Mouse (Mus musculus): ENCODE results near the gene Rab1b.
"Not testable (repeated sequence)": the region's sequence is repeated elsewhere in the genome, so short reads cannot be mapped to it uniquely, and the experiment has no call there.

The Rab1b gene

DNA sequence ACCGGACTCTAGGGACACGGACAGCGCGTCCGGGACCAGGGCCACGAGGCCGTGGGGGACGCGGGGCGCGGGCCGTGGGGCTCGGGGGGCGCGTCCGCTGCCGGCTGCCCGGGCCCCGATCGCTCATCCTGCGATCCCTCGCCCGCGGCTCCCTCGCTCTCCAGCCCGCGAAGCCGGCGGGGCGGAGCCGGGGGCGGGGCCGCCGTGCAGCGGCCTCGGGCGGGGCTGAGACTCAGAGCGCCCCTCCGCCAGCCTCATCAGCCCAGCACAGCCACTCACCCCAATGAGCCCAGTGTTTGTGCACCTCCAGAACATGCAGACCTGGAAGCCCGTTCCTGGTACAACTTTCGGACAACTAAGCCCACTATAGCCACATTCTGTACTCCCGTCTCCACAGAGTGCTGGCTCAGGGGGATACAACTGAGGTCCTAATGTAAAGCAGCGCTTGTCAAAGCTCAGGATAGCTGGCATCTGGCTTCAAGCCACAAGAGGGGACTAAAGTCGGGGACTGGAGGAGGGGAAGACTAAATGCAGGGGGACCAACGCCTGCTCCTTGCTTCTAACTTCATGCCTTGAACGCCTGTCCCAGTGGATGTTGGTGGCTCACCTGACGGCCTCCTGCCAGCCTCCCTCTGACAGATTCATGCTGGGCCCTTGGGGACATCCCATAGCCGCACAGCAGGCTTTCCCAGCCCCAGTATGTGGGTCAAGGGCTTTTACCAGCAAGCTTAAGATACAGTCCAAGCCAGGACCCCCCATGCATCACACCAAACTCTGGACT lies 8.3 kb downstream of the Rab1b start, which contains the start of gene Cnih2:
Gene Cnih2, minus strand, starts transcription at position 159 of the 781 bp plus-strand sequence.
- DNase-seq (ENCODE audit: extremely low read depth, low read depth, low spot score) = no peak

DNA sequence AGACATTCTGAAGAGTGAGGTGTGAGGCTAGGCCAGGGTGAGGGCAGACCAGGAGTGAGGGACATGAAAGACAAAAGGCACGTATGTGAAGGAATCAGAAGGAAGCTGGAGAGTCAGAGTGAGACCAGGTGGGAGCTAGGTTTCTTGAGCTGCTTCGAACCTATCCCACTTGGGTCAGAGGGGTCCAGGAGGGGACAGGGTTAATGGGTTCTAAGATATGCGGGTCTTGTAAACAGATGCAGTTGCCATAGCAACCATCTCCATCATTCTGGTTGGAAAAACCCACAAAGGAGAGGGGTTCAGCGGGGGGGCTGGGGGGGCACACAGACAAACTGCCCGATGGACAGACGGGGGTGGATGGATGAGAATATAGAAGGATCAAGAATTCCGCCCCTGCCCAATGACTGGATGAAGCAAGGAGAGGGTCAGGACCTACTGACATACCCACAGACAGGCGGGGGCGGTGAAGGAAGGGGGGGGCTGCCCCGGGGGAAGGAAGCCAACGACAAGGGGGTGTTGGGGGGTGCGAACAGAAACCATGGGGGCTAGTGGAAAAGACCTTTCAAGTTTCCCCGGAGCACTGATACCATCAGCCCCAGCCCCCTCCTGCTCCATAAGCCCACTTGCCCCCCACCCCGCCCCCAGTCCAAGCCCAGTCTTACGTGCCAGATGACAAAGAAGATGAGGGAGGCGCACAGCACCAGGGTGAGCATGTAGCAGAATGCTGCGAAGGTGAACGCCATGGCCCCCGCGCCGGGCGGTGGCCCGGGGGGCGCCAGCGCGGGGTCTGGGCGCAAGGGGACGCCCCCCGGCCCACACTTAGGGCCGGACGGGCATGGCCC lies 9.1 kb downstream of the Rab1b start:
- DNase-seq (ENCODE audit: extremely low read depth, low read depth, low spot score) = no peak

DNA sequence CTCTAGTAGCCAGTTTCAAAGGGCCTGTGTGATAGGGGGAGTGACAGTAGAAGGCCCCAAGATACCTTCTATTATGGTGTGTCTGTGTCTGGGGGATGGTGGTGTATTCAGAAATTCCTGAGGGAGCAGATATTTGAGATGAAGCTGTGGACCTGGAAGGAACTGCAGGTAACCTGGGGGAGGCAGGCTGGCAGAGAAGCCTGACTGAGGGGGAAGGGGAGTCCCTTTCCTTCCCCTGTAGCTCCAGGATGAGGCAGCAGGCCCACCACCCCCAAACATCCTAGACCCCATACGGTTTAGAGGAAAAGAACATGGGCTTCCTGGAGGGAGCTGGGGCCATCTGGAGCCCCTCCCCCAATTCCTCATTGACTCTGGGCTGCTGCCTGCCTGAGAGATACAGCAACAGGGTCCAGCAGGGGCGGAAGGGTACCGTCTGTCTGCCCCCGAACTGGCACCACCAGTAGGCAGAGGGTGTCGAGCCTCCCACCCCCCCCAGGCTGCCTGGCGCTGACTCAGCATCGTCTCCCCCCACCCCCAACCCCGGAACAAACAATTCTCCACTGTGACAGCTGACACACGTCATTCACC lies 10.9 kb downstream of the Rab1b start:
- no peak for DNase-seq (ENCODE audit: extremely low read depth, low read depth, low spot score)

- no peak for DNase-seq (ENCODE audit: extremely low read depth, low read depth, low spot score)
These were observed 12.0 kb downstream of the Rab1b start for GRCm38 (mm10) chr19:5094746-5095417.

DNA sequence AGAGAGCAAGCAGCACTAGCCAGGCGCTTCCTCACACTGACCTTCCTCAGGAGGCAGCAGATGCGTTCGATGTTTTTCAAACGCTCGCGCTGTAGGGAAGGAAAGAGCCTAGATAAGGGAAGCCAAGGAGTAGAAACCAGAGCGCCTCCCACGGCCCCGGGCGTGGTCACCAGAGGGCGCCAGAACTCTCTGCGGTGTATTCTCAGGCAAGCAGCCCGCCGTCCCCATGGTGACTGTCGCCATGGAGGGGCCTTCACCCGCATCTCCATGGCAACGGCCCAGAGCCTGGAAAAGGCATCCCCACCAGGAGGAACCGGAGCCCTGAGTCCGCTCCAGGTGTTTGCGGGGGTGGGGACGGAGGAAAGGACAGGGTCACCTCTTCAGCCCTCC lies 12.6 kb downstream of the Rab1b start:
- DNase-seq (ENCODE audit: extremely low read depth, low read depth, low spot score) = no peak

- no peak for DNase-seq (ENCODE audit: extremely low read depth, low read depth, low spot score)
These were observed 13.2 kb downstream of the Rab1b start for GRCm38 (mm10) chr19:5093481-5094242.

- no peak for DNase-seq (ENCODE audit: extremely low read depth, low read depth, low spot score)
These were observed 14.8 kb downstream of the Rab1b start for GRCm38 (mm10) chr19:5092083-5092482.

DNA sequence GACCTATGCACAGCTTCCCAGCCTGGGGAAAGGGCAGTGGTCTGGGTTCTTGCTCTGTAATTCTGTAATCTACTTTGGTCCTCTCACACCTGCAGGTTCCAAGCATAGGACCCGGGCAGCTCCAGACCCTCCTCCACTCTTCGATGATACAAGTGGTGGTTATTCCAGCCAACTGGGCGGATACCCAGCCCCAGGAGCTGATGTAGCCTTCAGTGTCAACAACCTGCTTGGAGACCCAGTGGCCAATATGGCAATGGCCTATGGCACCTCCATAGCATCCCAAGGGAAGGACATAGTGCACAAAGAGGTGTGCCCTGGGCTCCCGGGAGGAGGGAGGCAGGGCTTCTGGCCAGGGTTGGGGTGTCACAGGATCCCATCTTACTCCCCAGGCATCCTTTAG lies 17.5 kb downstream of the Rab1b start:
- no peak for DNase-seq (ENCODE audit: extremely low read depth, low read depth, low spot score)

DNA sequence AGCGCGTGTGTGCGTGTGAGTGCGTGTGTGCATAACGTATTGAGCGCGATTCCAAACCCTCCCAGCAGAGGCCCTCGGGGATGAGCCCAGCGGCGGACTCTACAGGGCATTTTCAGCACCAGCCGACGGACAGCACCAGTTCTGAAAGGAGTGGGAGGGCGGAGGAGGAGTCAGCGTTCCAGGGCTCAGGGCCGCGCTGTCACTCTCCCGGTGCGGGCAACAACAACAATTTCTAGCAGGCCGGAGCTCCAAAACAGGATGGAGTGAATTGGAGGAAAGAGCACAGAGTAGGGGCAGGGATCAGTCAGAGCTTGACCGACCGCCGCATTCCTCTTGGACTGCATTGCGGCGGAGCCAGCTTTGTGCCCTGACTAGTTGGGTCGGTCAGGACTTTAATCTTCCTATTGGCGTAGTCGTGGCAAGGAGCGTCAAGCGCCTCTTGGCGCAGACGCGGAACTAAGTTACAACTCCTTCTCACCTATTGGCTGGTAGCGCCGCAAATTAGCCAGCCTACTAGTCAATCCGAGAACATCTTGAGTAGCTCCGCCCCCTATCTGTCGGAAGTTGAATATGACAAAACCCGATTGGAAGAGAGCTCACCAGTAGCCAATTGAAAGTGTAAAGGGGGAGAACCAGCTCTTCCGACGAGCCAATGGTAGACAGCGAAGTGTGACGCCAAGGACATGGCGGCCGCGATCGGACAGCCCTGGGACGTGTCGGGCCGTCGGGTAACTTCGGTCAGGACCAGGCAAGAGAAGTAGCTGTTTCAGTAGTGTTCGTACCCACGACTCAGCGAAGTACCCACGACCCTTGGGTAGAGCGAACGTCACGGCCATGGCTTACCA lies 18.8 kb downstream of the Rab1b start, which contains the start of gene Yif1a:
Gene Yif1a, plus strand, starts transcription at position 655 of the 845 bp plus-strand sequence.
- DNase-seq (ENCODE audit: extremely low read depth, low read depth, low spot score) = peak; percentile 99

GRCm38 (mm10) chr19:5086533-5086932 lies 20.3 kb downstream of the Rab1b start:
- DNase-seq (ENCODE audit: extremely low read depth, low read depth, low spot score) = not testable (repeated sequence)

DNA sequence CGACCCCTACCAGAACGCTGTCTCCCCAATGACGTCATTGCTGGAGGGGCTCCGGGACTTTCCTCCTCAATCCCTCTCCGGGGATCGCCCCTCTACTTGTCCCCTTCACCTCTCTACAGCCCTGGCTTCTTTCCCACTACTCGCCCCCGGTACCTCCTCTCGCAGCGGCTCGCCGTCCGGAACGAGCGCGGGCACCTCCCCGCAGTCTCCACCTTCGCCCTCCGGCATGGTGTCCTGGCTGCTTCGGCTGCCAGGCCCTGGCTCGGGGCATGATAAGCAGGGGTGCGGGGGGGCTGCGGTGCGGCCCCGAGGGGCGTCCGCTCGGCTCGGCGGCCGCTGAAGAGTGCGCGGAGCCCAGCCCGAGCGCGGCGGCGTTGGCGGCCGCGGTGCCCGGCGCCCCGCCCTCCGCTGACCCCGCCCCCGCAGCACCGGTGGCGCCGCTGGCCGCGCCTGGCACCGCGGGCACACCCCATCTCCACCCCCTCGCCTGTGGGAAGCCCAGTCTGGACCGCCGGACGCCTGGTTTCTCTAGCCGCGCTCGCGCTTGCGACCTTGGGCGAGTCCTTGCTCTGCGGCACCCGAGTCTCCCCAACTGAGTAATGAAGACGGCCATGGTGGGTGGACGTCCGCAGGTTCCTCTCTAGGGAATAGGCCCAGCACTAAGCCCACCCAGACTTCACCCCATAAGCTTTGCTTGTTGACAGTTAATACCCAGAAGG lies 21.6 kb downstream of the Rab1b start, which contains the start of gene Tmem151a:
Gene Tmem151a, minus strand, starts transcription at position 387 of the 719 bp plus-strand sequence.
- no peak for DNase-seq (ENCODE audit: extremely low read depth, low read depth, low spot score)

DNA sequence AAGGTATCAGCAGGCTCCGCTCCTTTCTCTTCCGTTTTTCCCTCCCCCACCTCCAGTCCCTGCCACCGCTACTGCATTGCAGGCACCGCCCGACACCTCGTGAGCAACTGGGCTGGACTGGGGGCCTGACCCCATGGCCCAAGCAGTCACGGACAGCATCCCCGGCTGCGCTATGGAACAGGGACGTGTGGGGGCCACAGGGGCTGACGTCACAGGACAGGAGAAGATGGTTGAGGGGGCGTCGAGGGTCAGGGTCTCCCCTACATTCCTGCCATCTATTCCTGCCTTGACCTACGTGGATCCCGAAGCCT lies 22.1 kb downstream of the Rab1b start:
- DNase-seq (ENCODE audit: extremely low read depth, low read depth, low spot score) = no peak

DNA sequence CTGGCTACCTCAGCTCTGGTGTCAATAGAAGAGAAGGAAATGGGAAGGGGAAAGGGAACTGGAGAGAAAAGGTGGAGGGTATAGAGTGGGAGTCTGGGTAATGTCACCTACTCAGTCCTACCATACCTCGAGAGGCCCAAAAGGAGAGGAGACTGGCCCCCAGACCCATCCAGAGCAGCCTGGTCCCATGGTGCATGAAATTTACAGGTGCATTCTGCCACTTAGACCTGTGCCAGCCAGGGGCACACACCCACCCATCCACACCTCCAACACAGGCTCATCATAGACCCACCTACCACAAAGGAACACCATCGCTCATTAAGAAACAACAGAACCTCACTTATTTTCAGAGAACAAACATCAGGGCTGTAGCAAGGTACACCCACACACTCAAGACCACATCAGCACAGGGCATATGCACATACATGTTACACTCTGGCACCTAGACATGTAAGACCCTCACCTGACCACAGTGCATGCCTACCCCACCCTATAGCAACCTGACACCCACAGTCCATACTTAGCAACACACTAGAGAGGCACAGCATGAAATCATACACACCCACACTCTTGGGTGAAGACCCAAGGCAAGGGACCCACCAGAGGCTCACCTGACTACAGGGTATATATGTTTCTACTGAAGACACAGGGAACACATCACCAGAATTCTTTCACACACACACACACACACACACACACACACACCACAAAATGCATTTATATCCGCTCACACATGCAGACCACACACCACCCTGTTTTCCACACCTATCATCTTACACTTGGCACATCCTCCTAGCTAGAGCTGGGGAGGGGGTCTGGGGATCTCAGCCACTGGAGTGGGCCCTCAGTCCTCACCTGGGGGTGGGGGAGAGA lies 22.7 kb downstream of the Rab1b start:
- no peak for DNase-seq (ENCODE audit: extremely low read depth, low read depth, low spot score)

GRCm38 (mm10) chr19:5082596-5082995 lies 24.3 kb downstream of the Rab1b start:
- no peak for DNase-seq (ENCODE audit: extremely low read depth, low read depth, low spot score)

DNA sequence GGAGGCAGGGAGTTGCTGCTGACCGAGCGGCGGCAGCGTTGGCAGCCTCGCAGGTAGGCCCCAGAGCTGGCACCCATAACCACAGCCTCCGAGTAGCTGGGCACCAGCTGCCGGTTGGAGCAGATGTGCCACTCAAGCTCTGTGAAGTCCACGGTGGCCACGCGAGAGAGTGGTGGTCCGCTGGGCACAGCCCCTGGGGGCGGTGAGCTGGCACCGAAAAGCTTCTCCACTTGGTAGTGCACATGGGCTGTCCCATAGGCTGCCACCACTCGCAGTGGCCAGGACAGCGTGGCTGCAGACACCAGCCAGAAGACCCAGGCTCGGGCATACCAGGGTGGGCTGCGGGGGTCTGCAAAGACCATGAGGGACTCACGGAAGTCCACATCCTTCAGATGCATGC lies 24.9 kb downstream of the Rab1b start:
- no peak for DNase-seq (ENCODE audit: extremely low read depth, low read depth, low spot score)

DNA sequence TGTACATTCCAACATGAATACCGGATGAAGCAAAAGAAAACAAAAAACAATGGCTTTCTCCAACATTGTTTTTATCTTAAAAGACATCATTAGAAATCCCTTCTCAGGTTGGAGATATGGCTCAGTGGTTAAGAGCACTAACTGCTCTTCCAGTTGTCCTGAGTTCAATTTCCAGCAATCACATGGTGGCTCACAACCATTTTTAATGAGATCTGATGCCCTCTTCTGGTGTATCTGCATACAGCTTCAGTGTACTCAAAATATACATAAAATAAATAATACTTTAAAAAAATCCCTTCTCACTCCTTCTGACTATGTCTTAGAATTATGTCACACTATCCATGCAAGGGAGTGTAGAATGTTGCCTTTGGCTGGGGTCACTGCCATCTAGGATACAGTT lies 27.6 kb downstream of the Rab1b start:
- DNase-seq (ENCODE audit: extremely low read depth, low read depth, low spot score) = no peak

GRCm38 (mm10) chr19:5073518-5073917 lies 33.4 kb downstream of the Rab1b start:
- DNase-seq (ENCODE audit: extremely low read depth, low read depth, low spot score) = no peak

DNA sequence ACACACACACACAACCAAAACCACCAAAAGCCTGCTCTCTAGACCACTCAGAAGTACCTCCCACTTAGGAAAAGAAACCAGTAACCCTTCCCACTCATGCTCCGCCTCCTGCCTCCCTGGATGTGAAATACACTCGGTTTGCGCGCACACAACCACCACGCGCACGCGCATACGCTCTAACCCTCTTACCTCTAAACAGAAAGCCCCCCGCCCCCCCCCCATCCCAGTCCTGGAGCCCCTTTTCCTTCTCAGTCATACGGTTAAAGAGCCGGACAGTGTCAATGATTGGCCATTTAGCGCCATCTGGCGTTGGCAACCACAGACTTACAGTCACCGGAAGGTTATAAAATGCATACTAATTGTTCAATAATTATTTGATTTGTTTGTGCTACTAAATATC lies 33.8 kb downstream of the Rab1b start:
- no peak for DNase-seq (ENCODE audit: extremely low read depth, low read depth, low spot score)

Measured in fat pad, adult 2 months (tissue).